Mouse (Mus musculus): ENCODE results near the gene Kcnma1.

DNA sequence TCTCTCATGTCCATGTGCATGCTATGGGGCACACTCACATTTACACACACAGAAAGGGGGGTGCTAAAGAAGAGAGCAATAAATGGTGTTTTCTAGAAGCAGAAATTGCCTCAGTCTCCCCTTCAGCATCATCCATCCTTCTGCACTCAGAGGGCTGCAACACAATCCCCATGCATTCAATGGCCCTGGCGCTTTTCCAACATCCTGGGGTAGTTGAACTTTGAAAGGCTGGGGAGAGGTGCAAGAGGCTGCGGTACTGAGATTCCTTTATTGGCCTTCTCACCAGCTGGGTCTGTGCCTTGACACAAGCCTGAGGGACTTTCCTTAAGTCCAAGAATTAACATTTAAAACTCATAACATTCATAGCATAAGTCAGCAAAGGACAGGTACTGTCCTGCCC, 8.0 kb downstream of the Kcnma1 start:
- TF ChIP-seq CTCF (IDR thresholded peaks at IDR 0.05; ENCODE audit: insufficient read depth, low read depth, low read length), result no peak
- no peak for TF ChIP-seq POLR2A (IDR thresholded peaks at IDR 0.05; ENCODE audit: insufficient read depth, low read depth, low read length)

Measured in olfactory bulb, adult 2 months (tissue).